Mouse (Mus musculus) retina, postnatal 1 day (tissue): ENCODE measurements around the gene Dmxl2.

Experiments
- DNase-seq: peaks from one replicate; pipeline ENCODE4 v3.0.0-alpha.2; 2012

Dmxl2 gene

DNA sequence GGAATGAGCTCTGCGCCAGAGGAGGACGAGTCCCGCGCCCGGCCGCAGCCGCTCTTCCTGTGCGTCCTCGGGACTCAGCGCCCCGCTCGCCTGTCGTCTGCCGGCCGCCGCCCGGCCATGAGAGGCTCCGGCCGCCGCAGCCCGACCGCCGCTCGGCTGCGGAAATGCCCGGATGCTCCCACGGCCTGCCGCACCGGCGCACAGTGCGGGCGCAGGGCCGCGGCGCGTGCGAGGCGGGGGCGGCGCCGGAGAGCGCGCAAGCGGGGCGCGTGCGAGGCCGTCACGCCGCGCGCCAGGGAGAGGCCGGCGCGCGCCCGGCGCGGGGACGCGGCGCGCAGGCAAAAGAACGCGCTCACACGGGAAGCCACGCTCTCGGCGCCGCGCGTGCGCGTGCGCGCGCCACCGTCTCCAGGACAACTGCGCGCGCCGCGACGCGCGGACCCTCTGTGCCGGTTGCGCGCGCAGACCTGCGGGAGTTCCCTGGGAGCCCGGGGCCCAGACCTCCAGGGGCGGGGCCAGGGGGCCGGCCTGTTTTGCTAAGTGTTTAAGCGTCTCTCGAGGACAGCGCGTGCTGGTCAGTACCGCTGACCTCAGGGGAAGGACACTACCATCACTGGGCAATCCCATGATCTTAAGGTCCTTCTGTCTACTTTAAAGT lies at the start of gene Dmxl2:
Gene Dmxl2 (minus strand): TSS at position 174 of the 658 bp plus-strand sequence.
- DNase-seq, result peak; percentile 97

DNA sequence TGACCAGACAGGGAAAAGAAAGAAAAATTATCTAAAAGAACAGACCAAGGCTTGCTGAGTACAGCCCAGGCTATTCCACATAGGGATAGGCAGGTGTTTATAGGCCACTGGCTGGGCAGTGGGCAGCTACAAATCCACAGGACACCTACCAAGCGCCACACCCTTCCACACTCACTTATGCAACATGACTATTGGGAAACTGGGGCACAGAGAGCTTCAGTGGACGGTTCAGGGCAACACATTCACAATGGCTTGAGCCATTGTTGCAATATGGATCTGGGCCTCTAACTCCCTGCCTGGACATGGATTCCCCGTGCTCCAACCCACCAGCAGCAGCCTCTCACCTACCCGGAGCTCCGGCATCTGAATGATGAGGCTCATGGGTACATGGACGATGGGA lies 48.0 kb upstream of the Dmxl2 start:
- no peak for DNase-seq

GRCm38 (mm10) chr9:54547536-54547935 lies 46.1 kb upstream of the Dmxl2 start:
- peak; percentile 77 for DNase-seq

- no peak for DNase-seq
Measured at GRCm38 (mm10) chr9:54544954-54545315, 43.5 kb upstream of the Dmxl2 start.

DNA sequence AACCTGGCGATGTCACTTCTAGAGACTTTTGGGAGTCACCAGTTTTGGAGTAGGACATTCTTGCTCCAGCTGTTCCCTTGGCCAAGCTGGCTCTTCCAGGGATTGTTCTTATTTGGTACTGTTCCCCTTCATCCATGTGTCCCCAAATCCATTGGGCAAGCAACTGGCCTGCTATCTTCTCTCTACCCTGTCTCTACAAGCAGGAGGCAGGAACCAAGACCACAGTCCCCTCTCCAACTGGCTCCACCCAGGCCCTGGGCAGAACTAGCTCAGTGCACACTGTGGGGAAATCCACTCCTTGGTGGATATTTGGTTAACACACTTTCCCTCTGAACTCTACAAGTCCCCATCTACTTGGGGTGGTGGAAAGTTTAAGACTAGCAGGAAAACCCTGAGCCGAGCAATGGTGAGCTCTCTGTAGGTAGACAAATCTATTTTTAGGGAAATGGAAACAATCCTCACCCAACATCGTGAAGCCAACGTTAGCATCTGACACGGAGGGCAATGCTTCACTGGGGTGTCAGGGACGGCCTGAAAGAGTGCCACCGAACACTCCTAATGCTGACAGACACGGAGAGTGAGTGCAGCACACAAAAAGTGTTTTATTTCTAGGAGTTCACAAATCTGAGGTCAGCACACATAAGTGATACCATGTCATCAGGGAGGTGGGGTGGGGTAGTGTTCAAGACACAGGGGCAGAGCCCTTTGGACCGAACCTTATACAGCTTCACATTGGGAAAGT lies 43.0 kb upstream of the Dmxl2 start:
- no peak for DNase-seq

DNA sequence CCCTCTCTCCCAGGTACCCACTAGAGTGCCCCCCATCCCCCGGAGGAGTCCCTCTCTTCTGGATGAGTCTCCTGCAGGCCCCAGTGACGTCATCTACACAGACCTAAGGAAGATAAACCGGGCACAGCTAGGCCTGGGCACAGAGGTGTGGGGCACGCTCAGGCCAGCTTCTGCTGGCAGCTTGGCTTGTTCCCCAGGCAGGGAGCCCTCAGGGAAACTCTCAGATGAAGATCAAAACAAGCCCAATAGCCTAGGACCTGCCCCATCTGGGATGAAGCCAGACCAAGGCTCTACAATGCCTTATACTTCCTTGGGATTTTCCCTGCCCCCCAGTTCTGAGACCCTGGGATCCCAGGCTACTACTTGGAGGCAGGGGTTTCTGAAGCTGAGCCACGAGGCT lies 39.4 kb upstream of the Dmxl2 start:
- DNase-seq, result no peak

DNA sequence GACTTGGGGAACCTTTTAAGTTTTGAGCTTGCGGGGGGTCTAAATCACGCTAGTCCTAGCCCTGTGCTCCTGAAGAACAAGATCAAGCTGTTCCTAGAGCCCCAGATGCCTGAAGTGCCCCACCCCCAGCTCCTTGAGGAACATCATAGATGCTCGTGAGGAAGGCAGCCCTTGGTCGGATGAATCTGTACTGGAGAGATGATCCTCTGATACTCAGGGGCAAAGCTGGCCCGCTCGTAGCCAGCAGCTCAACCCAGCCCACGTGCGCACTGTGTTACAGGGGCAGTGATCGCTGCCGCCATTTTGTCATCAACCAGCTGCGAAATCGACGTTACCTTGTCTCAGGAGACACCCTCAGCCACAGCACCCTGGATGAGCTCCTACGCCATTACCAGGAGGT lies 37.3 kb upstream of the Dmxl2 start, which contains the start of gene Sh2d7:
Gene Sh2d7 (plus strand): TSS at position 301 of the 400 bp plus-strand sequence.
- no peak for DNase-seq

DNA sequence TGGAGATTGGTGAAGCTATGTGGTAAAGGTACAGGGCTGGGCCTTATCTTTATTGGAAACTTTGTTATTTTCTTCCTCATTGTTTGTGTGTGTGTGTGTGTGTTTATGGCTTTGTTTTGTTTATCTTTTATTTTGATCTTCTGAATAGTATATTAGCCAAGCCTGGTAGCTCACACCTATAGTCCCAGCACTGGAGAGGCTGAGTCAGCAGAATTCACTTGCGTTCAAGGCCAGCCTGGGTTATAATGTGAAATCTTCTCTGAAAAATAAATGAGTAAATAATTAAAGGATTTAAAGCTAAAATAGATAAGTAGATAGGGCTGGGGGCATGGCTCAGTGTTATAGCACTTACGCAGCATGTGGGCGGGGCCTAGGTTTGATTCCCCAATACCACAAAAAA lies 36.8 kb upstream of the Dmxl2 start:
- no peak for DNase-seq

- DNase-seq, result no peak
Measured at GRCm38 (mm10) chr9:54537480-54537879, 36.1 kb upstream of the Dmxl2 start.

- DNase-seq, result peak; percentile 15
Measured at GRCm38 (mm10) chr9:54537030-54537429, 35.6 kb upstream of the Dmxl2 start.

DNA sequence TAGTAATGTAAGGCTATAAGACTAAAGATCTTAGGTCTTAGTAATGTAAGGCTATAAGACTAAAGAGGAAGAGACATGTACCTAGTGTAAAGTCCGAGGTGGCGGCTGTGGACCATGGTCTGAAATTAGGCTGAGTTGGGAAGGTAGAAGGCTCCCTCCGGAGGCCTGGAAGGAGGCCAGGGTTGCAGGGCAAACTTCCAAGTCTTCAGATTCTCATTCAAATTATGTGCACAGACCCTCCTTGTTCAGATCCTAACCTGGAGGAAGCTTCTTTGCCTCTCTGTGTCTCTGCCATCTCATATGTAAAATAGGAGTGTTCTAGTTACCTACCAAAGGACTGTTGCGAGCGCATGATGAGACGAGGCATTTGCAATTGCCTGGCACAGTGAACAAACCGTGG lies 34.8 kb upstream of the Dmxl2 start:
- DNase-seq, result no peak

GRCm38 (mm10) chr9:54533975-54534374 lies 32.5 kb upstream of the Dmxl2 start:
- DNase-seq, result peak; percentile 84

DNA sequence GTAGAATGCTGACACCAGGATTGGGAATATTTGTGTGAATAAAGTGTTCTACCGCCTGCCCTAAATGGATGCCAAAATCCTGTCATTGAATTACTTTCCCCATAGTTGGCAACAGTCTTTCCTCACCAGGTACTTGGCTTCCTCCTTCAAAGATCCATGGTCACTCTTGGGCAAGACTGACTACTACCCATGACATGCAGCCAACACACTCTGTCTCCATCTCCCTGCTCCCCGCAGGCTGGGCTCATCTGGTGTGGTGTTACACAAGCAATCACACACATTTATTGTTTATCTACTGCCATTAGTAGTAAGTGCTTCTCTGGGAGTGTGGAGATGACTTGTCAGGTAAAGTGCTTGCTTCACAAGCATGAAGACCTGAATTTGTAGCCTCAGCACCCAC lies 31.5 kb upstream of the Dmxl2 start:
- no peak for DNase-seq

DNA sequence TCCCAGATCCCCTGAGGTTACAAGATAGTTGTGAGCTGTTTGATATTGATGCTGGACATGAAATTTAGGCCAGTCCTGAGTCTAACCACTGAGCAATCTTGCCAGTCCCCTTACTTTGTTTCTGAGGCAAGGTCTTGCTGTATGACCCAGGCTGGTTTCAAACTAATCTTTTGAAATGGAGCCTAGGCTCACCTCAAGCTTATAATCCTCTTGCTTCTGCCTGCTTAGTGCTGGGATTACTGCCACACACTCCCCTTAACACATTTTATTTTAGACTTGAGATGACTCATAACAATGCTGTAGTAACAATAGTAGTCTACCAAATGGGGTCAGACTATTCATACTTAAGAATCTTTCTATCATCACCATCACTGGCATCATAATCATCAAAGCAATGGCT lies 30.0 kb upstream of the Dmxl2 start:
- DNase-seq, result peak; percentile 52

DNA sequence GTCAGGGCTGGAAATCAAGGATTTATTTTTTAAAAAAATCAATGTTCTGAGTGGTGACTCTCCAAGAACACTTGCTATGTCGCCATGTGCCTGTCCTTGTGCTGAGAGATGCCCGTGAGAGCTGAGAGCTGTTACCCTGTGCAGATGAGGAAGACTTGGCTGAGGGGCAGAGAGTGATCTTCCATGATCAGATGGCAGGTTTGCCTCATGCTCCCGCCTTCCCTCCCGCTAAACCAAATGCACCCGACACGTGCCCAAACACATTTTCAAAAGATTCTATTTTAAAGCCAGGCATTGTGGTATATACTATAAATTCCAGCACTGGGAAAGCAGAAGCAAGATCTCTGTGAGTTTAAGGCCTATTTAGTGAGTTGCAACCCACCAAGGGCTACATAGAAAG lies 29.4 kb upstream of the Dmxl2 start:
- no peak for DNase-seq

- DNase-seq, result no peak
Measured at GRCm38 (mm10) chr9:54529950-54530349, 28.5 kb upstream of the Dmxl2 start.

GRCm38 (mm10) chr9:54527694-54528093 lies 26.3 kb upstream of the Dmxl2 start:
- DNase-seq, result no peak

GRCm38 (mm10) chr9:54520286-54520685 lies 18.9 kb upstream of the Dmxl2 start:
- DNase-seq, result no peak

- DNase-seq, result no peak
Measured at GRCm38 (mm10) chr9:54518921-54519320, 17.5 kb upstream of the Dmxl2 start.

- no peak for DNase-seq
Measured at GRCm38 (mm10) chr9:54515991-54516390, 14.6 kb upstream of the Dmxl2 start.

GRCm38 (mm10) chr9:54502873-54503272 lies 1.4 kb upstream of the Dmxl2 start:
- peak; percentile 17 for DNase-seq

GRCm38 (mm10) chr9:54502111-54502495 lies 677 bp upstream of the Dmxl2 start:
- no peak for DNase-seq

GRCm38 (mm10) chr9:54500832-54501452 lies 484 bp downstream of the Dmxl2 start:
- DNase-seq, result no peak

GRCm38 (mm10) chr9:54499791-54500190 lies 1.6 kb downstream of the Dmxl2 start:
- no peak for DNase-seq
